Comparison of ENCODE assay signal across 8 mouse cellular contexts in genomic region chr19:17136677-17137460, GRCm38 (mm10).
DNase-seq lines count a peak whose midpoint lies in the region; ATAC-seq and TF ChIP-seq lines count a peak whose summit lies in the region.

No protein-coding gene starts in this region.

- no peak overlapping the region for H3K27ac ChIP-seq in lung, embryonic 14.5 days (ENCODE audit: low read depth)

- peak overlapping the region; percentile 37; the same call in 1 of the 2 replicates for H3K9ac ChIP-seq in lung, embryonic 14.5 days

- H3K9me3 ChIP-seq in lung, embryonic 14.5 days (ENCODE audit: low read depth, low read length): no peaks in the 10 kb centered on the region

- H3K4me3 ChIP-seq in lung, embryonic 14.5 days (ENCODE audit: low read depth, low read length): peak overlapping the region; percentile 32

- no peaks in the 10 kb centered on the region for H3K36me3 ChIP-seq in lung, embryonic 14.5 days (ENCODE audit: insufficient read depth)

- no peaks in the 10 kb centered on the region for H3K4me1 ChIP-seq in lung, embryonic 14.5 days (ENCODE audit: insufficient read depth)

- TF ChIP-seq CTCF in lung, embryonic 14.5 days (IDR thresholded peaks at IDR 0.05; ENCODE audit: low read depth): no peak

- peak overlapping the region; percentile 65 for H3K4me2 ChIP-seq in lung, embryonic 14.5 days

- ATAC-seq in lung, embryonic 14.5 days (ENCODE audit: insufficient read depth): no peak; the same call in 1 of the 2 replicates

- H3K27me3 ChIP-seq in lung, embryonic 14.5 days (ENCODE audit: insufficient read depth, low read length): peaks cover 11% of the 10 kb centered on the region

- 9% methylated on average over 21 of the region's 21 CpGs for WGBS in lung, embryonic 14.5 days

- DNase-seq in lung, embryonic 14.5 days: peak; percentile 44
- no peak for DNase-seq in lung, postnatal 10 days
- DNase-seq in embryo, embryonic 11.5 days (ENCODE audit: low read depth, low spot score): peak; percentile 22
- peak; percentile 38 to 52 for DNase-seq in heart, postnatal 10 days
- peak; percentile 51 to 86 for DNase-seq in layer of hippocampus, adult 18-20 months (ENCODE audit: low spot score in 2 of 2)
- DNase-seq in lung, postnatal 36 days: peak; percentile 9
- DNase-seq in right cerebral cortex, postnatal 36 days (ENCODE audit: low spot score in 2 of 2): peak; percentile 72 to 83
- DNase-seq in urinary bladder, postnatal 25 days (ENCODE audit: low spot score): no peak

- intact Hi-C loops in heart, postnatal 10 days (cut with DNase I): no loop called here

Comparison
In these comparisons a context has a peak if more than half of its experiments do, and no peak if none do; other contexts are left out.
1. DNase-seq: peak in lung, embryonic 14.5 days (single experiment), embryo, embryonic 11.5 days (single experiment), heart, postnatal 10 days (2 of 2), layer of hippocampus, adult 18-20 months (2 of 2), lung, postnatal 36 days (single experiment) and right cerebral cortex, postnatal 36 days (2 of 2); none in lung, postnatal 10 days (single experiment) and urinary bladder, postnatal 25 days (single experiment).